Mouse (Mus musculus) retina, embryonic 14.5 days (tissue): Measurements from ENCODE around the gene Plgrkt.
"Not testable (repeated sequence)": the region's sequence is repeated elsewhere in the genome, so short reads cannot be mapped to it uniquely, and the experiment has no call there.

ENCODE experiments used
- DNase-seq: peaks from one replicate; pipeline ENCODE4 v3.0.0-alpha.2; 2015; ENCODE audit warnings: low spot score

Gene Plgrkt

DNA sequence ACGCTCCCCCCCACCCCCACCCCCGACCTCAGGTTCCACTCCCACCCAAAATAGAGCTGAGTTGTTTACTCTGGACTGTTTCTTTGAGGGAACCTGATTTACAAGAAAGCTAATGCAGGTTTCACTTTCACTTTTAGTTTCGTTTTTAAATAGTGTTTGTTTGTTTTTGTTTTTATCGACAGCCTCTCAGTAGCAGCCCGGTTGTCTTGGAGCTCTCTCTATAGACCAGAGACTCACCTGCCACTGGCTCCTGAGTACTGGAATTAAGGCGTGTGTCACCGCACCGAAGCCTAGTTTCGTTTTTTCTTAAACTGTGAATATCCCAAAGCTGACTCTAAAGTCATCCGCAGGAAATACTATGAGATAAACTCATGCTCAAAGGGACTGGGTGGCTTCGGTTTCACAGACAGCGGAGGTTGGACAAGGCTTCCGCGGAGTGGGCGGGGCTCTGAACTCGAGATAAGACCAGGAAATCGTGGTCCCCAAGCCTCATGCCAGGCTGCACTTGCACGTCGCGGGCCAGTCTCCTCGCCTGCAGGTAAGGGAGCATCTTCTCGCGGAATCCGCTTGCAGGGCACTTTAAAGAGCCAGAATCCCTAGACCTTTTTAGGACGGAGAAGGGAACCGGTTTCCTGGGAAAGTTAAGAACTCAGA, at the start of gene Plgrkt, which contains the start of gene Cd274:
Gene Plgrkt, minus strand, starts transcription at position 422 of the 654 bp plus-strand sequence.
Gene Cd274, plus strand, starts transcription at position 487 of the 654 bp plus-strand sequence.
- DNase-seq: peak; percentile 63

DNA sequence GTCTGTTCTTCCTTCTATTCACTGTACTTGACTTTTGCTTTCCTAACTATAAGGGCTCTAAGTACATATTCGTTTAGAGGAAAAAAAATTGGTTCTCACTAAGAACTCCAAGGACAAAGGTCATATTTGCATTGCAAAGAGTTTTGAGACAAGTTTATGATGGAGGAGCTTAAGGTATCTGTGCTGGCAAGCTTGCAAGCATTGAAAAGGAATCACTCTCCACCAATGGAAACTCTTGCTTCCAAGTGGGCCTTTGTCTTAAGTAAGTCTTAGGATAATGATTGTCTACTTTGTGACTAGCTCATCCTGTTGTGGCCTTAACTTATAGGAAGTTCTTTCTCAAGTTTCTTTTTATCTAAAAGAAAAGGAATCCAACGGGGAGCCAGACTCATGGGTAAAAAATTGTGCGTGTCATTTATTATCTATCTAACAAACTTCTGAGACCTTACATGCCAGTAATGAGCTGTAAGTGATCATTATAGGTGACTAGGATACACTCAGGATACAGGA, 49.3 kb upstream of the Plgrkt start:
- no peak for DNase-seq

DNA sequence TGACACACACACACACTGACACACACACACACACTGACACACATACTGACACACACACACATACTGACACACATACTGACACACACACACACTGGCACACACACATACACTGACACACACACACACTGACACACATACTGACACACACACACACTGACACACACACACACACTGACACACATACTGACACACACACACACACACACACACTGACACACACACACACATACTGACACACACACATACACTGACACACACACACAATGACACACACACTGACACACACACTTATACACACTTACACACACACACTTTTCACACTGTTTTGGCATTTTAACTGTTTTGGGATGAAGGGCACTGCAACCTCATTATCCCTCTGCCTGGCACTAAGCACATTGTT, 47.7 kb upstream of the Plgrkt start:
- DNase-seq: not testable (repeated sequence)

DNA sequence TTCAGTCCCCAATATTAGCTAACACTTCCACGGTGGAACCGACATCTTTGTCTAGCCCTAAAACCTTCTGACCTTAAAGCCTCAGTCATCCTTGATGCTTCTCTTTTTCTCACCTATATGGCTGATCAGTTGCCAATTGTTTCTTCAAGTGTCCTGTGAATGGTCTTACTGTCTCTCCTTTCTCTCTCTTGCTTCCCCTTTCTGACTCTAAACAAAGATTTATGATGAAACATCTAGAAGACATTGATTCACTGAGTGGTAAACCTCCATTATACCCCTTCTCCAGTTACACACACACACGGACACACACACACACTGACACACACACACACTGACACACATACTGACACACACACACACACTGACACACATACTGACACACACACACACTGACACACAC, 47.3 kb upstream of the Plgrkt start:
- DNase-seq: no peak

DNA sequence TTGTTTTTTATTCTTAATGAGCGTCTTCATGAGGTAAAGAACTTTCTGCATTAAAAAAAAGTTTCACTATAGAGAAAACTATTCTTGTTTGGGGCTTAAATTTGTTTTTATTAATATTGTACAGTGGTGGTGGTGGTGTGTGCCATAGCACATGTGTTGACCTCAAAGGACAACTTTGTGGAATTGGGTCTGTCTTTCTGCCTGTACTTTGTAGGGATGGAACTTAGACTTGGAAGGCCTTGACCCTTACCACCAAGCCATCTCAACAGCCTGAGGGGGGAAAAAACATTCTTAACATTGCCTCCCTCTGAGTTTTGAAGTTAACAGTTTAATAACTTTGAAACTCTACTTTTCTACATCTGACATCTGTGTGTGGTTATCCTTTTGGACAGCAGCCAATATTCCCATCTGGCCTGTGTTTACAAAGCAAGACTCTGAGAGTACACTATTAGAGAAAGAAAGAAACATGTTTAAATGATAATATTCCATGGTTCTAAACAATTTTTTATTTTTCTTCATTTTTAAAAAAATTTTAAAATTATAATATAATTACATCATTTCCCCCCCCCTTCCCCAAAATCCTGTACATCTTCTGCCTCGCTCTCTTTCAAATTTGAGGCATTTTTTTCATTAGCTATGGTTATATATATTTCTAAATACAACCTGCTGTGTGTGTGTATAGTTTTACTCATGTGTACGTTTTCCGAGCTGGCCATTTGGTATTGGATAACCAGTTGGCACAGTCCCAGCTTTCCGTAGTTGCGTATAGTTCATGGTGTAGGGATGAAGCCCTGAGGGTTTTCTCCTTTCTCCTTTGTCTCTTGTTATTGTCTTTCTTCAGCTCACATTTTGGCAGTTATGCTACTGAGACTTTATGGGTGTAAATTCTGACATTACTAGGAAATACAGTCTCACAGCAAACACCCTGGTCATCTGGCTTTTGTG, 45.6 kb upstream of the Plgrkt start:
- DNase-seq: no peak

DNA sequence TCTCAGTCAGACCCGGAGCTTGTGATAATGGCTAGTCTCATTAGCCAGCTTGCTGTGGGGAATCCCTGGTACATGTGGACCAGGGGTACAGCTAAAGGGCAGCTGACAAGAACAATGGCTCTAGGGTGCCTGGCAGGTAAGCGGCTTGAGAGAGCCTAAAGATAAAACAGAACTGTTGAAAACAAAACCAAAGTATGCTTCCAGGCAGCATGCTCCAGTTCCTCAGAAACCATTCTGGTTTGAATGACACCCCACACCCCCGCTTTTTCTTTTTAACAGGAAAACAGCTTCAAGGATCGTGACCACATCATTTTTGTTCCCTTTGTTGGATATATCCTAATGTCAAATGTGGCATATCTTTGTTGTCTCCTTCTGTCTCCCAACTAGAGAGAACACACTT, 43.4 kb upstream of the Plgrkt start, which contains the start of gene Pdcd1lg2:
Gene Pdcd1lg2, plus strand, starts transcription at position 301 of the 400 bp plus-strand sequence.
- no peak for DNase-seq

DNA sequence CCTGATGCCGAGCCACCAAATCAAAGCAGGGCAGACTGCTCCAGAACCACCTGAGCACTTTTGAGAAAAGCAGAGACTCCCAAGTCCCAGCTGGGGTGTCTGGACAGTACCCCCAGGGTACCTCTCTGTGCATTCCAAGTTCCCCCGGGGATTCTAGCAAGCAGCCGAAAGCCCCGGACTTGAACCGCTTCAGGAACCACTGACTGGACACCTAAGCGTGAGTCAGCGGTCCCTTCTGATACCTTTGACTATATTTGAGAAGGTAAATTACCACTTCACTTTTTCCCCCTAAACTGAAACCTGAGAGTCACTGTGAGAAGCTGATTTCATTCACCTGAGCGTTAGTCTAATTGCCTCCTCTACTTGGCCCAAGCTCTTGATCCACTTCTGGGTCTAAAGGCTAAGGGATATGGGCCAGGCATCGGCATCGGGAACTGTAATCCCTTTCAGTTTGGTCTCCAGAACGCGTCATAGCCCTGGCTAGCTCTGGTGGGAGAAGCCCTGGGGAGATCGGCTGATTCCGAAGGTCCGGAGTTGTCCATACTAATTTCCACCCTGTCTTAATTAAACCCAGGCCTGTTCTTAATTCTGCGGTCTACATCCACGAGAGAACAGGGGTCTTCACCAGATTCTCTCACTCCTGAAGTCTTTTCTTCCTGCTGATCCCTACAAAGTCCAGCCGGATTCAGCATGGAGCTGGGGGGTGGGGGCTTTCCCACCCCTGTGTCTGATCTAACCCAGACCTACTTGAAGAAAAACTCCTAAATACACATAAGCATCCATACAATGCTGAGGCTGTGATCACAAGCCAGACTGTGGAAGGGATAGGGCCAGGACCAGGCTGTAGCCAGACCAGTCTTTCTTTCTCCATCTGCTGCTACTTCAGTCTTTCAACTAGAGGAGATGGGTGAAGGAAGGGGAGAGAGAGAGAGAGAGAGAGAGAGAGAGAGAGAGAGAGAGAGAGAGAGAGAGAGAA, 39.1 kb upstream of the Plgrkt start:
- no peak for DNase-seq

DNA sequence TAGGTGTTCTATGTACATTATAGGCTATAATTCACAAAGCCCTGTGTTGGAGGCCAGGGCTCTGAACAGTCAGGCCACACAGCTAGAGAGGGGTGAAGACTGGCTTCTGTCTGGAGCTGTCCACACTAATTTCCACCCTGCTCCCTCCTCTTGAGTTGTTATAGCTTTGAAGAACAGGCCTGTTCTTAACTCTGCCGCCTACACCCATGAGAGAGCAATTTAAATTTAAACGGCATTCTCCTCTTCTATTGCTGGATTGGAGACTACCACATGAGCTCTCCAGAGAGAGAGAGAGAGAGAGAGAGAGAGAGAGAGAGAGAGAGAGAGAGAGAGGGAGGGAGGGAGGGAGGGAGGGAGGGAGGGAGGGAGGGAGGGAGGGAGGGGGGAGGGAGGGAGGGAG, 38.2 kb upstream of the Plgrkt start:
- no peak for DNase-seq

DNA sequence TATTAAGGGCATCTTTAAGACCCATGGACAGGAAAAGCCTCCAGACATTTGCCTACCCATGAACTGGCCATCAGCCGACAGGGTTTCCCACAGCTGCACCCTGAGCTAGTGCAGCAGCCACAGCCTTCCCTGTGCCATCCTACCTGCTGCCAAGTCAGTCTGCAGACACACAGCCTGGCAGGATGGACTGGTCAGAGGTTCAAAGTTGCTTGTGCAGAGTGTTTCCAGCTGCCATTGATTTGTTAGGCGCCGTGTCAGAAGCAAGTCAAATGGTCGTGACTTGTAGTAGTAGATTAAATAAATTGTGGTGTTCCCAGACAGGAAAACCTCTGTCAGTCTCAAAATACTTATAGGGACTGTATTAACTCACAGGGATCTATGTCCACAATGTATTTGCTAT, 36.1 kb upstream of the Plgrkt start:
- DNase-seq: no peak

DNA sequence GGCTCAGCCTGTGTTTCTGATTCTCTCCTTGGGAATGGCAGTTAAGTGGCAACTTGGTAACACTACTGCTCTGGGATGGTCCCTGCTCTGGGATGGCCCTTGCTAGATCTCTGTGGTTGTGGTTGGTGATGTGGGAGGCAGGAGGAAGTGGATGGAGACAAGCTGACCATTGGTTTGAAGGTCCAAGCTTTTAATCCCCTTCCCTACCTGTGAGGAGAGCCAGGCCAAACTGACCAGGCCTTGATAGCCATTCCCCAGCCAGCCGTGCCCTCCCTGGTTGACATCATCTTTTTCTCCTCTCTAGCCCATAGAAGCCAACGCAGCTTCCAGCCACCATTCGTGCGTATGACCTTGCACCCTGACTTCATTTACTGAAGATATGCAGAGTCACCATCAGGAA, 35.4 kb upstream of the Plgrkt start:
- DNase-seq: no peak

DNA sequence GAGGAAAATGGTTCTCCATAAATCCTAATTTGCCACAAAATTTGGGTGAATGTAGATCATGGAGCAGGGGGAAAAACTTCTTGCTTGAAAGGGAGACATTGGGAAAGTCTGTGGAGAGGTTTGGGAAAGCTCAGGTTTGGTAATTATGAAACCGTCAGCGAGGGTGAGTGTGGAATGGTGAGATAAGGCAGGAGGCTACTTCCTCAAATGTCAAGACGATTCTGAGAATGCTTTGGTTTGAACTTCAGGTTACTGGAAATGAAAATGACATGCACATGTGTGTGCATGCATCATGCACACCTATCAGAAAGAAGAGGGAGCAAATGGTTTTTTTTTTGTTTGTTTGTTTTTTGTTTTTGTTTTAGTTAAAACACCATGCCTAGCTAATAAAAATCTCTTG, 33.3 kb upstream of the Plgrkt start:
- DNase-seq: no peak

DNA sequence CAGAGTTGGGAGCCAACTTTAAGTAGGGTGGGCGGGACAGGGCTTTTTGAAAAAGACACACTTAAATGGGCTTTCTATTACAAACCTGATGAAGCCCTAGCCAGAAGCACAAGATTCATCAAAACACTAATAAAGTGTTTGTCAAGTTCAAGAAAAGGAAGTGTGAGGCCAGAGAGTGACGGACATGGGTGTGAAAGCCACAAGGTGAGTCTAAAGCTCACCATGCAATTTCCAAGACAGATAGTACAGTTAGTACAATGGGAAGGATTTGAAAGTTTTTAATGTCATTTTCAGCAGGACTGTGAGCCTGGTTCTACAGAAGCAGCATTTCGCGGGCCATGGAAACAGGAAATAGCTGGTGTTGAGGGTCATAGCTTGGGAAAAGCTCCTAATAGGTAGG, 32.6 kb upstream of the Plgrkt start:
- no peak for DNase-seq

DNA sequence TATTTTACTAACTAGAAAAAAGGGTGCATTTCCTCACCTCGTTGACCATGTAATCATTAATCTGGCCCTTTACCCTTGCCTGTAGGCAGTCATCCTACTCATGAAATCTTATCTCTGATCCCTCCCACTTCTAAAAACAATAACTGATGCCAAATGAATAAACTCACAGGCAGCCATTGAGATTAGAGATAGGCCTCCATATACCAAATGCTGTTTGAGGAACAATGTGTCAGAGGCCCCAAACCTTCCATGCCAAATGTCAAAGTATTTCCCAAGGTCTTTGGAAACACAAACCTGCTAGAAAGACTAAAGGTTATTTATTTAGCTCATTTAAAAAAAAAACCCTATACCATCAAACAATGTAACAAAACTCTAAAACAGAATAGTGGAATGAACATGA, 29.2 kb upstream of the Plgrkt start:
- no peak for DNase-seq

DNA sequence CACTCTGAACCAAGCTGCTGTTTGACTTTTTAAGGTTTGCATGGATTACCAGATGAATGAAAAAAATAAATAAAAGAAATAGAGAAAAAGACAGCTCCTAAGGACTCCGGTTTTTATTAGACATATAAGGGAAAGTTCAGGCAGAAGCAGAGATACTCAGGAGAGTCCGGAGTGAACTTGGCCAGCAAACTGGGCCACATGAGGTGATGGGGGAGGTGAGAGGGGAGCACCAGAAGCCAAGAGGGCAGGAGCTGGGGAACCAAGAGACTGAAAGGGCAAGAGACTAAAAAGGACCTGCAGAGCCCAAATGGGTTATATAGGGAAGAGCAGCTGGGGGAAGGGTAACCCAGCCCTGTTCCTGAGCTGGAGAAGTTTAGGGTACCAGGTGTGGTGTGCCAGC, 27.5 kb upstream of the Plgrkt start:
- no peak for DNase-seq

DNA sequence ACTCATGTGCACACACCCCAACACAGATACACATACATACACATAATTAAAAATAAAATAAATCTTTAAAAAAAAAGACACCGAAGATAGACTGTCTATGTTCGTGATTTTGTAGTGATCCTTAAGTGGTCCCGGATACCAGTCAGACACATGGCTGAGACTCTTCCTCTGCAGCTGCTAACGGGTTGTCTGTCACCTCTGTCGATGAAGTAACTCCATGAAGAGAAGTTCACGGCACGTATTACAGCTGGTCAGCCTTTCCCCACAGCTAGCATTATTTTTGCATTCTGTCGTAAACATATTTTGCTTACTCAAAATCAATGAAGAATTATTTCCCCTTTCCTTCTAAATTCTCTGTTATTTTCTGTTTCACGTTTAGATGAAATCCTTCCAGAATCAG, 26.1 kb upstream of the Plgrkt start:
- no peak for DNase-seq

DNA sequence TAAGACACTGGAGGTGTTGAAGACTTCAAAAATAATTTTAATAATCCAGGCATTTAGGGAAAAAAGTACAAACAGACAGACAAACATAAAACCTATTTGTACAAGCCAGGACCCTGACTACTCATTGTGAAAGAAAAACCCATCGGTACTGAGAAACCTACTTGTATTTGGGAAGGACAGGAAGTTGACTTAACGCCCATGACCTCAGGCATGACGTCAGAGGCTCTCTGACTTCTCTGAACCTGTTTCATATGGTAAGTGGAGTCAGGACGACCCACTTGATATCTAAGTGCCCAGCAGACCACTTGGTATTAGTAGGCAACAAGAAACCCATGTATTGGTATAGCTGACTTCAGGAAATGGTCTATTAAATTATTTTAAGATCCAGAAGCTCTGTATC, 24.1 kb upstream of the Plgrkt start:
- DNase-seq: no peak

DNA sequence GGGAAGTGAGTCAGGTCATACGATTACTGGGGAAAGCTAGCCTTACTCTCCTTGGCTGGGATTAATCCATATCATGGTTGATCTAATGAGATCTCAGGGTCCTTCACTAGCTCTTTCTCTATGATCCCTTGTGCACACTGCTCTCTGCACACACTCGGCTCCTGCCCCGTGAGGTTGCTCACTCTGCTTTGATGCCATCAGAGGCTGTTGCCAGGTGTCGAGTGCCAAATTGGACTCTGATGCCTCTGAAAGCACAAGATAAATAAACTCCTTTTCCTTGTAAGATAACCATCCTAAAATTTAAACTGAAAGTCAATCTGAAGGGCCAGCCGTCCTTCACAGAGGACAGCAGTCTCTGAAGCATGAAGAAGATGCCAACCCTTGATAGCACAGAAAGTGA, 23.3 kb upstream of the Plgrkt start:
- no peak for DNase-seq

DNA sequence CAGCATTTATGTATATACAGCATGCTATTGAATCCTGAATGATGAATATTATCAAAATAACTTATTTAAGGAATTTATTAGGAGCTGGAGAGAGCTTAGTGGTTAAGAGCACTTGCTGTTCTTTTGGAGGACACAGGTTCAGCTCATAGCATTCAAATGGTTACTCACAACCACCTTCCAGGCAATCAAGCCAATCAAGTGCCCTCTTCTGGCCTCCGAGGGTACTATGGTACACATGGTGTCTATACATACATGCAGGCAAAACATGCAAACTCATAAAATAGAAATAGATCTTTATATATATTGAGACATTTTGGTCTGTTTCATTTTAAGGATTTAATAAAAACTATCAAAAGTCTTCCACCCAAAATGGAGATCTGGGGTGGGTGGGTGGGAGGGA, 21.6 kb upstream of the Plgrkt start:
- DNase-seq: no peak

DNA sequence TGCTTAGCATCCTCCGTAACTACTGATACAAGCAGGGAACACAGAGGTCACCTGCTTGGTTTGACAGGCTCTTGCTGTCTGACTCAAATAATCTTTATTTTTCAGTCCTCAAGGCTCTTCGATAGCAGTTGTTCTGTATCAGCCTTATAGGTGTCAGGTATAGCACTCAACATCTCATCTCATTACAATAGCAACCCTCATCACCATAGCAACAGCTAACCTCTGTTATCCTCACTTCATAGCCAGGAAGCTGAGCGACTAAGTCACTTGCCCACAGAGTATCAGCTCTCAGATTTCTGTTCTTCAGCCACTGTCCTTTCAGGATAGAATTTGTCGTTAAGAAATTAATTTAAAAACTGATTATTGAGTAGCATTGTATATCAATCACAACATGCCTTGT, 18.6 kb upstream of the Plgrkt start:
- no peak for DNase-seq

DNA sequence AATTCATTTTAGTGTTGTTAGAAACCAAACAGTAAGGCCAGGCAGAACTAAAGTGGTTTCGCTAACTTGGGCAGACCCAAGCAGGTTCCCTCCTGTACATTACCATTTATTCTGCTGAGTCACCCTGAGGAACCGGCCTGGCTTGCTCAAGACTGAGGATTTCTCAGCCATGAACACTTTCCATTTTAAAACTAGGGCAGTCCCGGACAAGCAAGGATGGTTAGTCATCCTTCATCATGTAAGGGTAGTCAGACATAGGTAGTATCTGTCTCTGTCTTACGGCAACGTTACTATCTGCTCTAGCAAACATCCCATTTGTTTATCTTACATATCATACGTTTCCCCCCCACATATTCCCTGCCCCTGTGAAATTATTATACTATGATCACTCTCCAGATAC, 17.8 kb upstream of the Plgrkt start:
- no peak for DNase-seq

DNA sequence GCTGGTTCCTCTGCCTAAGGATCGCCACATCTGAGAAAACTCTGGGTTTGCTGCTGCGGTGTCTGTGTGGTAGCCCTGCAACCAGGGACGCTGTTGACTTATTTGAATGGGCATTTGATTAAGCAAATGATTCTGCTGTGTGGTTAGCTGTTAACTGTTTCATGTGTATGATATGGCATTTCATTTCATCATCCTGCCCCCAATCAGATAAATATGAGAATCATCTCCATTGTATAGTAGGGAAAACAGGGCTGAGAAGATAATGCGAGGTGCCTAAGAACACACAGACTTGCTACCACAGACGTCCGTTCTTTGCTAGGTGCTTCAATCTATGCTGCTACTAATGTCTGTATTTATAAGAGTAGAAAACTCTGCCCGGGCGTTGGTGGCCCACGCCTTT, 17.2 kb upstream of the Plgrkt start:
- DNase-seq: no peak

DNA sequence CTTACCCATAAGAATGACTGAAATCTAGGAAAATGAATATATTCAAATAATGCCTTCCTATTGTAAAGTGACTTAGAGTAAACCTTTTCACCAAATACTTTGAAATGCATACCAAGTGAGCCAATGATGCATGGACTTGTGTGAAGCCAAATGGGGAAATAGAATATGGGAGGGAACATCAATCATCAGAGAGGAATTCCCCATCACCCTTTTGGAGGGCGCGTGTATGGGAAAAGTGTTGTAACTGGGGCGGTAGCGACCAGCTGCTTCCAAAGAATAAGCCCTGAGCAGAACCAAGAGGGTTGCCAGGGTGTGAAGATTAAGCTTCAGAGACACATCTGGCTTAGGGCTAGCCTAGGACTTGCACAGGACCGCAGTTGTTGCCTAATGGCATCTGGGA, 16.2 kb upstream of the Plgrkt start:
- DNase-seq: no peak
